Mouse (Mus musculus): ENCODE results near the gene Pla2g2f.

The Pla2g2f gene

DNA sequence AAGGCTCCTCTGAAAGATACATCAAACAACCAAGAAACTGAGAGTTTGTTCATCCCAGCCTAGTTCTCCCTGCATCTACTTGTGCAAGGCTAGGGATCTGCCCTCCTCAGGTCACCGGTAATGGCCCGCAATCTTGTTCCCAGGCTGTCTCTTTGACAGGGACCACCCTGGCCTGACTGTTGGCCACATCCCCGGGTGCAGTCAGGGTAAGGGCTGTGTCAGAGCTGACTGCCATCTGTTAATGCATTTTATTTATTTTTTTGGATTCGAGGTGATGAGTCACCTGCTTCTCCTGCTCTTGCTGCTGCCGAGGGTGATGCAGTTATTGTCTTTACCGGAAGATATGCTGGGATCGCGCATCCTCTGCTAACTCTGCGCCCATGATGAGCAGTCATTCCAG is 40.7 kb downstream of the Pla2g2f start:
- DNase-seq (ENCODE audit: low spot score in 2 of 2) = no peak

DNA sequence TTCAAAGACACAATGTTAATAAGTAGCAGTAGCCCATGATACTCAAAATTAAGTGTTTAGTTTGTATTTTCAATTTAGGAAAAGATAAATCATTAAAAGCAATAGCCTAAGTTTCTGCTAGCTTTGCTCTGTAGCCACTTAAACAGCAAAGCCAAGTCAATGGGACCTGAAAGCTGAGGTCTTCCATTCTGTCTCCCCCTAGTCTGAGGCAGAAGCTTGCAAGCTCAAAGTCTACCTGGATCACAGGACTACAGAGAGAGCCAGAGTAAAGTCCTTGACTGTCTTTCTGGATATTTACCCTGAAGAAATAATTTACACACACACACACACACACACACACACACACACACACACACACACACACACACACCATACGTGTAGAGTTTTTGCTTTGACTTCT is 43.2 kb downstream of the Pla2g2f start:
- no peak for DNase-seq (ENCODE audit: low spot score in 2 of 2)

DNA sequence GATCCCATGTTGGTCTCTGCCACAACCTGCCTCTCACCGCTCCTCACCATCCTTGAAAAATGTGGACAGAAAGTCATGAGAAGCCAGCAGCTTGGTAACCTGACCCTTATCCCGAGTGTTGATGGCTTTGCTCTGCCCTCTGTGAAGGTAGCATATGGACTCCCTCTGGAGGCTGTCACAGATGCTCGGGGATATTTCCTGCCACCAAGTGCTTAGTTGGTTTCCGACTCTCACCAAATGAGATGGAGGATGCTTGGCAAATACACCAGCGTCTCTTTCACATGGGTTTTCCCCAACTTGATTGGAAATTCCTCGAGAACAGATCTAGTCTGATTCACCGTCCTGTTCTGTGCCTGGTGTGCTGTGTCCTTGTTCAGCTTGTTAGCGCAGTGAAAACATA is 44.8 kb downstream of the Pla2g2f start:
- DNase-seq (ENCODE audit: low spot score in 2 of 2) = no peak

DNA sequence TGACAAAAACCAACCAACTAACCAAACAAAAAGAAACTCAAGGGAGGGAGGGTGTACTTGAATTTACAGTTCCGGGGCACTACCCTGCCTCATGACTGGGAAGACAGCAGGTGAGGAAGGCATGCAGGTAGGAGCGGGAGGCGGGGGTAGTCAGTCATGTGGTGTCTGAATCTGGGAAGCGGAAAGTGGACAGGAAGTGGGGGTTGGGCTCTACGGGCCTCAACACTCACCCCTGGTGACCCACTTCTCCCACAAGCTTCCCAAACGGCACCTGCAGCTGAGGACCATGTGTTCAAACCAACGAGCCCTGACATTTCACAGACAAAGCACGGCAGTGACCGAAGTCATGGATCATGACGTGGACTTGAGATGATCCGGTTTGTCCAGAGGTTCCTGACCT is 45.3 kb downstream of the Pla2g2f start:
- DNase-seq (ENCODE audit: low spot score in 2 of 2) = no peak

DNA sequence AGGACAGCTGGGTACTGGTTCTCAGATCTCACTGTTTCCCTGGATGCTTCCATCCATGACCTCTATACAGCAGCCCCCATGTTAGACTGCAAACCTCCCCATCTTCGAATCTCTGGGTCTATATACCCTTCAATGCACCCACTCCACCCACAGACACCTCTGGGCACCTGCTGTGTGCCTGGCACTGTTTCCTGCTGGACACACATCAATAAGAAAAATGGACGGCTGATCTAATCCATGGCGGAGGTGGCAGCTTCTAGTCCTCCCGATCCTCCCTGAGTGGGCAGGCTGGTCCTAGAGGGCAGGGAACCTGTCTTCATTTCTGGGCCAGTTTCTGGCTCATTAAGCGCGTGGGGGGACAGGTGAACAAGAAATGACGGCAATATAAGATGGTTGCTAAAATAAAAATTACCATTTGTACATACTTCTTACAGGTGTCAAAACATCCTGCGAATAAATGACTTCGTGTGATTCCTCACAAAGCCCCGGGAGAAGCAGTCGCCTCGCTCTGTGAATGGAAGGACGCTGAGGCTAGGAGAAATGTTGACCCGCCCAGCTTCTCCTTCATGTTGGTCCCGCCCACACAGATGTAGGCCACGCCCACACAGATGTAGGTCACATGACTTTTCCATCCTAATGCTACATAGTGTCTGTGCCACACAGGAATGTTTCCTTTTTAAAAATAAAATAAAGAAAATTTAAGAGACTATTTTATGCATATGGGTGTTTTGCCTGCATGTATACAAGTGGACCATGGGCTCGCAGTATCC is 46.2 kb downstream of the Pla2g2f start:
- DNase-seq (ENCODE audit: low spot score in 2 of 2) = no peak

DNA sequence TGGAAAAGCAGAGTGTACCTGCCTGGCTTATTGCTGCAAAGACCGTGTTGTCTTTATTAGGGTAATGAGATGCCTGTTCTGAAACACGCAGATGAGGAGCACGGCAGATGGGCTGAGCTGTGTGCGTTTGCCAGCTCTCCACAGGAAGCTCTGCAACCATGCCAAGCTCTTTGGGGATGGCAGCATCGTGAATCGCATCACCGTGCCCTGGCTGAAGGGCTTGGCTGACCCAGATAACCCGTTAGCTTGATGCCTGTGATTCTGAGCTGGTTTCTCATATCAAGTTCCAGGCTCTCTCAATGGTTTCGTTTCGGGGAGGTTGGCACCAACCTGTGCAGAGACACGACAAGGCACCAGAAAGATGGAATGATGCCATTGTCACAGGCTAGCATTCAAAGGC is 46.8 kb downstream of the Pla2g2f start:
- no peak for DNase-seq (ENCODE audit: low spot score in 2 of 2)

DNA sequence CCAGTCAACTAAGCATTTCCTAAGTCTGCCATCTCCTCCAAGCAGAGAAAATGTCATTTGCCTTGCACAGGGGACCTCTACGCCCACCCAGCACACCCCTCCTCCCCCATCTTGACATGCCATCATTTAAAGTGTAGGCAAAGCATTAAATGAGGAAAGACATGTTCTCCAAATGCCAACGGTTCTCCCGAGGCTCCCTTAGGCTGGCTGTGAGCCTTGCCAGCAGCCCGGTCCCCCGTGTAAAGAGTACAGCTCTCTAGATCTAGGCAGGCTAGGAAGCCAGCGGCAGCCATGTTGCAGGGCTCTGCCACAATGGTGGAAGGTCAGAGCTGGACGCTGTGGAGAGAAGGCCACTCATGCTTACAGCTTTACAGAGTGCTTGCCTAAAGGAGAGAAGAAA is 47.5 kb downstream of the Pla2g2f start:
- DNase-seq (ENCODE audit: low spot score in 2 of 2) = no peak

DNA sequence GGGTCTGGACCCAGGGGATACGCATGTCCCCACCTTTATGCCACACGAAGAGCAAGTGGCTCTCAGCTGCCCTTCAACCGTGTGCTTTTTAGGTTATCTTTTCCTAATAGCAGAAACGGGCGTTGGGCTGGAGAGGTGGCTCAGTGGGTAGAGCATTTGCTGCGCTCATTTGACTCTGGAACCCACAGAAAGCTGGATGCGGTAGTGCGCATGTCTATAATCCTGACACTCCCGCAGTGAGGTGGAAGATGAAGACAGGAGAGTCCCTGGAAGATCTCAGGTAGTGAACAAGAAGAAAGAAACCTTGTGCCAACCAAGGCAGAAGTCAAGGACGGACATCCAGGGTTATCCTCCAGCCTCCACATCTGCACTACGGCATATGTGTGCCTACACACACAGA is 48.2 kb downstream of the Pla2g2f start:
- DNase-seq (ENCODE audit: low spot score in 2 of 2) = no peak

DNA sequence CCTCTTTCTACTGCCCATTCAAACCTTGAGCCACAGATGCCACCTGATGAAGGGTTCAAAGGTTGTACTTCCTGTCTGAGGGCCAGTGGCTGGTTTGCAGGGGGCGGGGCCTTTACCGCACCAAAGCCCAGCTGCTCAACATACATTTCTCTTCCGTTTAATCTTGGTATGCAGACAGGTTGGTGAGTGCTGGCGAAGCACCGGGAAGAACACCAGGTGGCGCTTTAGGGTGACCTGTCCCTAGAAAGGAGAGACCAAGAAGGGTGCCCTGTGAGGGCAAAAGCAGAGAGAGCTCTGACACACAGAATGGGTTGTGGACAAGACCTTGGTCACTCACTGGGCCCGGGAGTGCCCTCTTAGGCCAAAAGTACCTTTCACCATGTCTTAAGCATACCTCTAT is 48.8 kb downstream of the Pla2g2f start:
- no peak for DNase-seq (ENCODE audit: low spot score in 2 of 2)

DNA sequence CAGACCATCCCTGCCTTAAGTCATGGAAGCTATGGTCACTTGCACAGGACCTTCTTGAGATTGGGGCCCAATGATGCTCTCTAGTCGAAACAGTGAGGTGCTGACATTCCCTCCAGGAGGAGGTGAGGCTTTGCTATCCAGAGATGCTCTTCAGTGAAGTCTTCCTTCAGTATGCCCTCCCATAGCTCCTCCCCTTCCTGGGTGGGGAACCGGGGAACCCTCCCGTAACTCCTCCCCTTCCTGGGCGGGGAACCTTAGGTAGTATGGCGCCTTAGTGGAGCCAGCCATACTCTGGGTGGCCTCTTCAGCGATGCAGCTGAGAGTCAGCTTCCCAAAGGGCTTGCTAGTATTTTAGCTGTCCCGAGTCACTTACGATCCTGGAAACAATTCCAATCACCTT is 50.8 kb downstream of the Pla2g2f start:
- DNase-seq (ENCODE audit: low spot score in 2 of 2) = no peak

DNA sequence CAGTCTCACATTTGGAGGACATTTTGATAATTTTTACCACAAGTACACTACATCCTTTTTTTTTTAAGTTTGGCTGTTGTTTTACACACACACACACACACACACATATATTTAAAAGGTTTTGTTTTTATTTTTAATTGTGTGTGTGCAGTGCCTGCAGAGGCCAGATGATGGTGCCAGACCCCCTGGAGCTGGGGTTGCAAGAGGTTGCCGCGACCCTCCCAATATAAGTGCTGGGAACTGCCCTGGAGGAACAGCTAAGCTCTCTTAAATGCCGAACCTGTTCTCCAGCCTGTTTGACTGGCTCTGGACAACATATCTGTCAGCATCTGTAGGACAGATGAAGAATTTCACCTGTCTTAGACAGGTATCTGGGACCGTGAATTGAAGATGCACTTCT is 53.3 kb downstream of the Pla2g2f start:
- no peak for DNase-seq (ENCODE audit: low spot score in 2 of 2)

DNA sequence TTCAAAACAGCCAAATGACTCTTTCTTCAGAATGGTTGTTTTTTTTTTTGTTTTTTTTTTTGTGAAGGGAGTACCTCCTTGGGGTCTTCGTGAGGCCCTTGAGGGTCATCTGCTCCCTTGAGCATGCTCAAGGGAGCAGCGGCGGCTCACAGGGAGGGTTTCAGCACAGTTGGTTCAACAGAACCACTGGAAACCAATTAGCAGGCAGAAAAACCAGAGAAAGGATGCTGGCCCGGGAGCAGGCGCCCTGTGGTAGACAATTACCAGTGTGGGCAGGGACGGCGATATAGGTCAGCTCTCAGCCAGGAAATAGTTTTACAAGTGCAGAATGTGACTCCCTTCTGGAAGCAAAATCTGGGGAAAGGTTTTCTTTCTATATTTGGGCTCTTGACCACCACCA is 53.8 kb downstream of the Pla2g2f start:
- no peak for DNase-seq (ENCODE audit: low spot score in 2 of 2)

DNA sequence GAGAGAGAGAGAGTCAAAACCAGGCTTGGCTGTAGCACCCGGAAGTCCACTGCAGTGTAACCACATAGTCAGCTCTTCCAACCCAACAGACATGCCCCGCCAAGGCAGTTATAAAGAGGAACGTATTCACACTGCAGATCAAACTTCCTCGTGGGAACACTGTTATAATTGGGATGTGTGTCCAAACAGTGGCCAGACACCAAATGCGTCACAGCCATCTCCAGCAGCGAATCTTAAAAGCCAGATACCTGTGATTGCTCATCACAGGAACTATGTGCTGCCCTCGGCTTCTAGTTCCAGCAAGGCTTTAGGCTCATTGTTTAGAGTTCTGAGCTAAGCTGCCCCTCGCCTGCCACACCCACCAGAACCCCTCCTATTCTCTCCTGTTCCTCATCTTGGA is 54.9 kb downstream of the Pla2g2f start:
- DNase-seq (ENCODE audit: low spot score in 2 of 2) = no peak

DNA sequence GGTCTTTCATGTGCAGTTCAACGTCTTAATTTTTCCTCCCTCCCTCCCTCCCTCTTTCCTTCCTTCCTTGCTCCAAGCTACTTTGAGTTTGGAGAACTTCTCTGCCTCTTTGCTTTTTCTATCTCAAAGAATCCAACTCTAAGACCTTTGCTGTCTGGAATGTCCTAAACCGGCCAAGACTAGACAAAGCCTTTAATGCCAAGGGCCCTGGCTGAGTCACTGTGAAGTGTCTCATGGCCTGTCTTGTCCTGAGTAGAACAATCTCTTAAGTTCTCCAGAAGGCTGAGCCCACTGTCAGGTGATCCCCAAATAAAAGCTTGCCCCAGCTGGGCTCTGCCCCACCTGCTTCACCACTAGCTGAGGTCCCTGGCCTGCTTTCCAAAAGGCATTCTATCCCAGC is 55.4 kb downstream of the Pla2g2f start:
- DNase-seq (ENCODE audit: low spot score in 2 of 2) = no peak

DNA sequence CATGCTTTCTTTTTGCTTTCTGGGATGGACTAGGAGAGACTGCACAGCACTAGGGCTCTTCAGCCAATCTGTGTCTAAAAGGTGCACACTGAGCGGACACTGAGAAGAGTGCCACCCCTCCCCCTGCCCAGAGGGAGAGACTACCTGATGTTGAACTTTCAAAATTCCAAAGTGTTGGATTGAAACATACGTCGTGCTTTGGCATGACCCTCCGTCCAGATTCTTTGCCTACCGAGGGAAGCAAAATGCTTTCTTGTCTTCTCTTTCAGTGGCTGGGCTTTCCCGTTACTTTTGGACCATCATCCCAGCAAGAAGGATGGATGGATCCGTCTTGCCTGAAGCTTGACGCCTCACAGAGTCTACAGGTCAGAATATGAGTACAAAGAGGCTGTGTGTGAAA is 56.3 kb downstream of the Pla2g2f start:
- DNase-seq (ENCODE audit: low spot score in 2 of 2) = no peak

Data from frontal cortex, postnatal 10 days (tissue).